Mouse (Mus musculus) adrenal gland, postnatal 0 days (tissue): ENCODE results near the gene Tmem185b. TPM values are rescaled to one million over a fixed set of nuclear protein-coding genes. Genes with fewer than 3 reads are reported as not detected.

Experiments used
- polyA plus RNA-seq: library from polyadenylated mRNA; unstranded; fragments of >200 nt; fragmentation: Nextera tagmentation; extraction: Ambion mirVana; gene quantifications from 2 replicates; pipeline ENCODE4 v1.2.1, GENCODE M21; 2015

Tmem185b gene
- 15.1 and 21.7 TPM in 2 replicates for polyA plus RNA-seq

DNA sequence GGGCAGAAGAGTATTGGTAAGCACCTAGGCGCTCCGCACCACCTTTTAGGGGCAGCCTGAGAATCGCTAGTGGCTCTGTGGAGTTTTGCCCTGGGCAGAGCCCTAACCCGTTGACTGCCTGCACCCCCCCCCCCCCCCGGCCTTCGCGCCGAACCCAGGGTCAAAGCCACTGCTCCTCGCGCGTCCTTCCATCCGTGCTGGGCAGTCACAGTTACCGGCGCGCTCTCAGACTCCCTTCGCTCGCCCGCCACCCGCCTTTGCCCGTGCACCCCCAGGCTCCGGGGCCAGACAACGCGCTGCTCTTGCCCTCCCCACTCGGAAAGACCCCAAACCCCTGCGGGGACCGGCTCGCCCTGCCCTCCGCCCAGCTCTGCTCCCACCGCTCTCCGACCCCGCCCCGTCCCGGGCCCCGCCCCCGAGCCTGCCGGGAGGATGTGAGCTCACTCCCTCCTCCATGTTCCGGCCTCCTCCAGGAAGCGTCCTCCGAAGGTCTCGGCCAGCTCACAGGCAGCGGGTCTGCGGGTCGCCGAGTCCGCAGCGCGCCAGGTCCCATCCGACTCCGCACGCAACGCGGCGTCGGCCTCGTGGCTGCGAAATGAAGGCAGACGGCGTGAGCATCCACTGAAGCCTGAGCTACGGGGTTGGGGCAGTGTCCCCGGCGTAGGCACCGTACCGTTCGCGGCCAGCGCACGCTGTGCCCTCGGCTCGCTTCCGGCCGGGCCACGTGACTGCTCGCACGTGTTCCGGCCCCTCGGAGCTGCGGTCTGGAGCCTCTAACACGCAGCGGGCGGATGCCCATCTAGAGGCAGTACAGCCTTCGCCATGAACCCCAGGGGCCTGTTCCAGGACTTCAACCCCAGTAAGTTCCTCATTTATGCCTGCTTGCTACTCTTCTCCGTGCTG lies at the start of gene Tmem185b:
TSS of gene Tmem185b (plus strand) at position 472 of the 903 bp plus-strand sequence.

DNA sequence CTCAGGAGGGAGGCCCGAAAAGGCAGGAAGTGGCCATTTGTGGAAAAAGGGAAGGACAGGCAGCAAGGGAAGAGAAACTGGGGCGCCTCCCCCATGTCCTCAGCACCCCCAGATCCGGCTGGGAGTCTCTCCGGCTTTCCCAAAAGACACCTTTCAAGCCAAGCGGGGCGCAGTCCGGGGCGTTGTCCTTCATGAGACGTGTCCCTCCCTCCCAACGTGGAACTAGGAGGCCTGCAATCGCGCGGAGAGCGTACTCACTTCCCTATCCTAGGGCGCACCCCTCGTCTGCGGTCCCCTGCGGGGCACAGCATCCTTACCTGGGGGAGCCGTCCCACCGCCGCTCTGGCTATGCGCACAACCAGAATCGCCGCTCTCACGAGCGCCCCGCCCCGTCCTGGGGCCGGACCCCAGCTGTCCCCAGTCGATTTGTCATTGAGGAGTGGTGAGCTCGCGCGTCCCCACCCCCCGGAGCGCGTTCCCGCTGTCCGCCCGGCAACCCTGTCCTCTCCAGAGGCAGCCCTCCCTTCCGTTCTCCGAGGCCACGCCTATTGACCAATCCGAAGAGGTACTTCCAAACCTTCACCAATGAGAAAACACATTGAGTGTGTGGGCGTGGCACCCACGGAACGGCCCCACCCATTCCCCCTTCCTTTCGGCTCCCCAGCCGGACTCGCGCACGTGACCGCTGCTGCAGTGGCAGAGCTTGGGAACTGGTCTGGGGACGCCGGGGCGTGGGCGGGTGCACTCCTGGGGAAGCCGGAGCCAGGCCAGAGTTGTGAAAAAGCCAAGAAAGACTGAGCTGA lies 21.5 kb upstream of the Tmem185b start, which contains the start of gene Ralb:
TSS of gene Ralb (minus strand) at position 535 of the 803 bp plus-strand sequence.

Other genes with a start within 250 kb of the Tmem185b start
- 1.8 and 2.3 TPM in 2 replicates for gene Inhbb, start 103.9 kb upstream of the Tmem185b start, polyA plus RNA-seq
- gene Ralb, start 21.4 kb upstream of the Tmem185b start, polyA plus RNA-seq, result 95.7 and 119 TPM in 2 replicates
- gene Epb41l5, start 122.8 kb downstream of the Tmem185b start, polyA plus RNA-seq, result 5.8 and 12.4 TPM in 2 replicates